Mouse (Mus musculus): ENCODE data around the gene Nkx2-2. TPM values are rescaled to one million over a fixed set of nuclear protein-coding genes. Genes with fewer than 3 reads are reported as not detected.

The Nkx2-2 gene
- 10 to 100 TPM; 11.7 to 15.4 TPM for total RNA-seq (2021)
- long read RNA-seq, partial matches to known transcripts: 0 of 7 reads
- long read RNA-seq, other reads (novel, unspliced or antisense): 6 of 7 reads

- DNase-seq (ENCODE audit: low spot score in 2 of 2): peak; percentile 33 to 39
These were observed at the start of gene Nkx2-2 for GRCm38 (mm10) chr2:147193271-147194255. Gene Nkx2-2, minus strand, starts transcription at chr2:147194243.

- DNase-seq (ENCODE audit: low spot score in 2 of 2): no peak
These were observed 41.8 kb upstream of the Nkx2-2 start for GRCm38 (mm10) chr2:147235707-147236290.

- no peak for DNase-seq (ENCODE audit: low spot score in 2 of 2)
These were observed 37.1 kb upstream of the Nkx2-2 start for GRCm38 (mm10) chr2:147231175-147231574.

- no peak for DNase-seq (ENCODE audit: low spot score in 2 of 2)
These were observed 11.1 kb upstream of the Nkx2-2 start for GRCm38 (mm10) chr2:147205076-147205615.

GRCm38 (mm10) chr2:147194711-147195615 is 920 bp upstream of the Nkx2-2 start:
- DNase-seq (ENCODE audit: low spot score in 2 of 2): peak; percentile 12 to 31

GRCm38 (mm10) chr2:147192731-147193130 is 1.3 kb downstream of the Nkx2-2 start:
- no peak for DNase-seq (ENCODE audit: low spot score in 2 of 2)

GRCm38 (mm10) chr2:147190316-147191021 is 3.6 kb downstream of the Nkx2-2 start:
- no peak for DNase-seq (ENCODE audit: low spot score in 2 of 2)

GRCm38 (mm10) chr2:147189546-147190315 is 4.3 kb downstream of the Nkx2-2 start:
- DNase-seq (ENCODE audit: low spot score in 2 of 2): no peak

GRCm38 (mm10) chr2:147188871-147189545 is 5.0 kb downstream of the Nkx2-2 start:
- no peak for DNase-seq (ENCODE audit: low spot score in 2 of 2)

GRCm38 (mm10) chr2:147188074-147188700 is 5.9 kb downstream of the Nkx2-2 start:
- DNase-seq (ENCODE audit: low spot score in 2 of 2): peak in 1 of 2 experiments; percentile 28

- DNase-seq (ENCODE audit: low spot score in 2 of 2): peak in 1 of 2 experiments; percentile 33
These were observed 6.8 kb downstream of the Nkx2-2 start for GRCm38 (mm10) chr2:147187061-147187870.

- peak; percentile 23 to 53 for DNase-seq (ENCODE audit: low spot score in 2 of 2)
These were observed 7.8 kb downstream of the Nkx2-2 start for GRCm38 (mm10) chr2:147186261-147186681.

- DNase-seq (ENCODE audit: low spot score in 2 of 2): peak; percentile 16 to 38
These were observed 8.5 kb downstream of the Nkx2-2 start for GRCm38 (mm10) chr2:147185561-147185960.

- peak; percentile 22 to 35 for DNase-seq (ENCODE audit: low spot score in 2 of 2)
These were observed 9.7 kb downstream of the Nkx2-2 start for GRCm38 (mm10) chr2:147184071-147184990.

- no peak for DNase-seq (ENCODE audit: low spot score in 2 of 2)
These were observed 10.5 kb downstream of the Nkx2-2 start for GRCm38 (mm10) chr2:147183521-147183920.

GRCm38 (mm10) chr2:147182709-147183260 is 11.3 kb downstream of the Nkx2-2 start:
- no peak for DNase-seq (ENCODE audit: low spot score in 2 of 2)

Data from layer of hippocampus, postnatal 10 days (tissue).